Mouse (Mus musculus) thymus, adult 2 months (tissue): Measurements from ENCODE around the gene Adamts2.

Source experiments
- CTCF ChIP-seq: fragments of 200-500 bp; IDR thresholded peaks from 2 replicates; pipeline ENCODE4 v1.5.1; 2012; ENCODE audit warnings: mild to moderate bottlenecking, control low read depth, low read length, moderate library complexity, borderline replicate concordance; ENCODE audit not compliant: control insufficient read depth, poor library complexity, insufficient read depth; ENCODE audit errors: extremely low read depth
- POLR2A ChIP-seq: fragments of 200-500 bp; IDR thresholded peaks from 2 replicates; pipeline ENCODE4 v1.6.1; 2012; ENCODE audit warnings: mild to moderate bottlenecking, low read length, control low read depth, moderate library complexity; ENCODE audit not compliant: control insufficient read depth, poor library complexity, insufficient read depth; ENCODE audit errors: extremely low read depth

- TF ChIP-seq CTCF: no peak
- TF ChIP-seq POLR2A: no peak
These were observed 197.0 kb downstream of the Adamts2 start for GRCm38 (mm10) chr11:50798836-50799235.
